In the genomic region with DNA sequence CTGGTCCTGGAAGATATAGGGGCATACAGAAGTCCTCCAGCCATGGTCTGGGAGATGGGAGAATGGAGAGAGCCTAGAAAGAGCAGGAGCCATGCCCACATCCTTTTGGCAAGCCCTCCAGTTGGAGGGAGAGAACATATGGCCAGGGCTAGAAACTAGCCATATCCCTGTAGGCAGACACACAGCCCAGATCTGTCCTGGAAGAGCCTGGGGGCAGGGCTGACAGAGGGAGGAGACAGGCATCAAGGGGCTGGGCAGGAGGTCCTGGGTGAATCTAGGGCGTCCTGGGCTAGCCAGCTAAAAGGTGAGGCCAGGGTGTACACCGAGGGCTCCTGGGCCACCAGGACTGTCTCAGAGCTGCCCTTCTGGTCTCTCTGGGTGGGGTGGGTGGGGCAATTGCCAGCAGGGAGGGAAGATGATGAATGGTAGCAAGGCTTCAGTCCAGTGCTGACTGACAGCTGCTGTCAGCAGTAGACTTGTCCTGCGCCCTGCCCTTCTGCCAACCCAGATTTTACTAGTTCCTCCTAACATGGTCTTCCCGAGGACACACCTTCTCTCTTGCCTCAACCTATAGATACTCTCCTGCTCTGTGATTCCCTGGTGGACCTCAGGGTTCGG, we compare ENCODE assay signal across 18 mouse cellular contexts. TPM values are rescaled to one million over a fixed set of nuclear protein-coding genes. Genes with fewer than 3 reads are reported as not detected.
DNase-seq lines count a peak whose midpoint lies in the region; ATAC-seq lines count a peak whose summit lies in the region.
"Had no signal": no experiment of that assay in that cellular context is flagged by ENCODE, and none has a peak within 500 bp of the region (broad histone marks: within the 10 kb centered on the region; RNA-seq: fewer than 3 reads in every experiment).

No protein-coding gene starts in this region.

- no peaks in the 10 kb centered on the region for H3K9me3 ChIP-seq in midbrain, embryonic 11.5 days (ENCODE audit: control insufficient read depth, low read length)
- no peaks in the 10 kb centered on the region for H3K9me3 ChIP-seq in midbrain, embryonic 16.5 days (replicated peaks; ENCODE audit: control insufficient read depth, low read length, poor library complexity, severe bottlenecking)
- H3K9me3 ChIP-seq: forebrain, embryonic 13.5 days; kidney, embryonic 15.5 days; limb, embryonic 12.5 days; neural tube, embryonic 13.5 days had no signal

- WGBS in midbrain, embryonic 11.5 days = 77% methylated on average over 5 of the region's 5 CpGs
- WGBS in midbrain, embryonic 16.5 days = 78% methylated on average over 5 of the region's 5 CpGs

- no peaks in the 10 kb centered on the region for H3K4me1 ChIP-seq in midbrain, embryonic 11.5 days (ENCODE audit: control insufficient read depth, insufficient read depth, low read length)
- H3K4me1 ChIP-seq in midbrain, embryonic 16.5 days (ENCODE audit: control insufficient read depth, insufficient read depth, low read length) = peaks cover under 1% of the 10 kb centered on the region; the same call in 1 of the 2 replicates
- H3K4me1 ChIP-seq: forebrain, embryonic 13.5 days; kidney, embryonic 15.5 days; neural tube, embryonic 13.5 days had no signal

- H3K4me3 ChIP-seq in midbrain, embryonic 11.5 days (ENCODE audit: low read depth, low read length) = no peak overlapping the region
- H3K4me3 ChIP-seq in midbrain, embryonic 16.5 days (ENCODE audit: low read depth, low read length) = no peak overlapping the region
- H3K4me3 ChIP-seq: forebrain, embryonic 13.5 days; kidney, embryonic 15.5 days; limb, embryonic 12.5 days; neural tube, embryonic 13.5 days had no signal

- peaks cover 16% of the 10 kb centered on the region for H3K27me3 ChIP-seq in midbrain, embryonic 11.5 days (ENCODE audit: control insufficient read depth, insufficient read depth, low read length)
- H3K27me3 ChIP-seq in midbrain, embryonic 16.5 days (ENCODE audit: control insufficient read depth, insufficient read depth, low read depth, low read length) = peaks cover 17% of the 10 kb centered on the region

- no peak for ATAC-seq in midbrain, embryonic 11.5 days (ENCODE audit: low FRiP score)
- ATAC-seq in midbrain, embryonic 16.5 days = no peak
- peak; percentile 49 for ATAC-seq in erythroblast, adult 5-6 weeks (replicated peaks; ENCODE audit: low FRiP score, poor library complexity, severe bottlenecking)
- no peak for ATAC-seq in monocyte, adult 5-6 weeks (replicated peaks; ENCODE audit: insufficient number of reproducible peaks, low FRiP score, low TSS enrichment, poor library complexity, severe bottlenecking)
- ATAC-seq: forebrain, embryonic 13.5 days; hindbrain, embryonic 16.5 days; intestine, embryonic 16.5 days had no signal

- no peak overlapping the region for H3K4me2 ChIP-seq in midbrain, embryonic 11.5 days
- H3K4me2 ChIP-seq in midbrain, embryonic 16.5 days (ENCODE audit: low read length) = no peak overlapping the region
- H3K4me2 ChIP-seq: forebrain, embryonic 13.5 days; kidney, embryonic 15.5 days; limb, embryonic 12.5 days; lung, embryonic 14.5 days; neural tube, embryonic 13.5 days had no signal

- H3K36me3 ChIP-seq in midbrain, embryonic 11.5 days (ENCODE audit: control insufficient read depth, insufficient read depth, low read length) = no peaks in the 10 kb centered on the region
- H3K36me3 ChIP-seq in midbrain, embryonic 16.5 days (ENCODE audit: control insufficient read depth, insufficient read depth, low read length) = no peaks in the 10 kb centered on the region
- H3K36me3 ChIP-seq: kidney, embryonic 15.5 days; limb, embryonic 12.5 days; neural tube, embryonic 13.5 days had no signal

- peak; percentile 35 for DNase-seq in midbrain, embryonic 11.5 days (ENCODE audit: low spot score, missing footprints)
- peak; percentile 34 for DNase-seq in cerebellum, adult 8-10 months
- no peak for DNase-seq in adrenal gland, postnatal 4 days (ENCODE audit: low spot score in 2 of 2)
- no peak for DNase-seq in right cerebral cortex, postnatal 36 days (ENCODE audit: low spot score in 2 of 2)
- DNase-seq: gastrocnemius, postnatal 36 days; lung, embryonic 14.5 days; lung, postnatal 4 days; spleen, adult 18-20 months had no signal

- H3K27ac ChIP-seq in midbrain, embryonic 11.5 days (ENCODE audit: low read depth, low read length) = no peak overlapping the region
- no peak overlapping the region for H3K27ac ChIP-seq in midbrain, embryonic 16.5 days (ENCODE audit: low read length)
- H3K27ac ChIP-seq: forebrain, embryonic 13.5 days; kidney, embryonic 15.5 days; limb, embryonic 12.5 days; neural tube, embryonic 13.5 days had no signal

- H3K9ac ChIP-seq in midbrain, embryonic 11.5 days (ENCODE audit: low read length) = no peak overlapping the region
- H3K9ac ChIP-seq in midbrain, embryonic 16.5 days (ENCODE audit: low read depth, low read length) = no peak overlapping the region
- H3K9ac ChIP-seq: forebrain, embryonic 13.5 days; kidney, embryonic 15.5 days; limb, embryonic 12.5 days; lung, embryonic 14.5 days; neural tube, embryonic 13.5 days had no signal

RNA-seq across cellular contexts. Expression of a gene that starts 5.5 kb away (rescaled TPM):
- 0.04 and 0.11 TPM in 2 replicates for polyA plus RNA-seq in midbrain, embryonic 11.5 days (2014; fragmentation: Nextera tagmentation; extraction: Ambion mirVana)
- polyA plus RNA-seq in midbrain, embryonic 16.5 days (2015; fragmentation: Nextera tagmentation; extraction: Ambion mirVana) = 0.06 TPM in 1 of 2 replicates, not detected in the other
- not detected in 2 replicates for total RNA-seq in erythroblast, adult 5-6 weeks (2015; ENCODE audit: low replicate concordance)
- not detected in 2 replicates for total RNA-seq in erythroblast, adult 5-6 weeks (2017; ENCODE audit: low replicate concordance)
- total RNA-seq in adrenal gland, postnatal 4 days (2021) = not detected
- total RNA-seq in monocyte, adult 5-6 weeks (2017) = not detected in 3 replicates
- total RNA-seq: hematopoietic stem cell, adult 5-6 weeks had no signal
- polyA plus RNA-seq: forebrain, embryonic 13.5 days had no signal

Comparison
In these comparisons a context has a peak if more than half of its experiments do, and no peak if none do; other contexts are left out.
1. DNase-seq: peak in midbrain, embryonic 11.5 days (single experiment) and cerebellum, adult 8-10 months (single experiment); none in adrenal gland, postnatal 4 days (0 of 2) and right cerebral cortex, postnatal 36 days (0 of 2).